Mouse (Mus musculus): ENCODE measurements around the gene Homer3. TPM values are rescaled to one million over a fixed set of nuclear protein-coding genes. Genes with fewer than 3 reads are reported as not detected.
A peak's percentile ranks its signal among the peaks of the same experiment; 100 is the strongest.

Homer3 gene
- polyA plus RNA-seq, 1 experiment from 2014 or later = 16.8 TPM

DNA sequence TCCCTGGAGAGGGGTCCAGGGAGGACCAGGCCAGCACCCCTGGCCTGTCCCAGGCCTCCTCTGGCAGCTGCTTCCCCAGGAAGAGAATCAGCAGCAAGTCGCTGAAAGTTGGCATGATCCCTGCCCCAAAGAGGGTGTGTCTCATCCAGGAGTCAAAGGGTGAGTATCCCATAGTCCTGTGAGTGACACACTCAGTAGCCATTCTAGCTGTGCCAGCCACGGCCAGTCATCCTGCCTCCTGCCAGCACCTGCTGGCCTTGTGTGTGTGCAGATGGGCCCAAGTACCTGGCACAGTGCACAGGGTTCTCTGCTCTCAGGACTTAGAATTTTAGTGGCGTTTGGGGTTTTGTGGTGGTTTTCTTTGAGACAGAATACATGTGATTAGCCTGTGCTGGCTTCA lies 25.2 kb upstream of the Homer3 start:
- H3K27ac ChIP-seq (ENCODE audit: low read depth, low read length) = no peak overlapping the region
- H3K4me3 ChIP-seq (ENCODE audit: low read depth, low read length) = no peak overlapping the region
- peaks cover 76% of the 10 kb centered on the region for H3K36me3 ChIP-seq (ENCODE audit: control insufficient read depth, insufficient read depth, low read length)
- H3K4me2 ChIP-seq (ENCODE audit: low read depth, low read length) = no peak overlapping the region
- no peak overlapping the region for H3K9ac ChIP-seq (replicated peaks; ENCODE audit: low read depth, low read length)
- no peak for ATAC-seq (ENCODE audit: low read depth)
- no peaks in the 10 kb centered on the region for H3K27me3 ChIP-seq (ENCODE audit: control insufficient read depth, insufficient read depth, low read length)
- WGBS = 90% methylated on average over 3 of the region's 3 CpGs
- no peaks in the 10 kb centered on the region for H3K4me1 ChIP-seq (ENCODE audit: control insufficient read depth, insufficient read depth, low read length)
- H3K9me3 ChIP-seq (ENCODE audit: control insufficient read depth, low read length) = no peaks in the 10 kb centered on the region

- Histone ChIP-seq H3K9me3 (ENCODE audit: control insufficient read depth, low read length) (no peaks in the 10 kb centered on the region), H3K27me3 (ENCODE audit: control insufficient read depth, insufficient read depth, low read length) (no peaks in the 10 kb centered on the region), H3K36me3 (ENCODE audit: control insufficient read depth, insufficient read depth, low read length) (peaks cover 76% of the 10 kb centered on the region), H3K27ac (ENCODE audit: low read depth, low read length) (no peak overlapping the region), H3K4me2 (ENCODE audit: low read depth, low read length) (no peak overlapping the region), H3K4me3 (ENCODE audit: low read depth, low read length) (no peak overlapping the region), H3K4me1 (ENCODE audit: control insufficient read depth, insufficient read depth, low read length) (no peaks in the 10 kb centered on the region), H3K9ac (replicated peaks; ENCODE audit: low read depth, low read length) (no peak overlapping the region)
- ATAC-seq (ENCODE audit: low read depth) = no peak
- WGBS = 92% methylated on average over 5 of the region's 5 CpGs
Observed at GRCm38 (mm10) chr8:70258600-70258999, 24.0 kb upstream of the Homer3 start.

GRCm38 (mm10) chr8:70259043-70259442 lies 23.6 kb upstream of the Homer3 start:
- Histone ChIP-seq H3K4me1 (ENCODE audit: control insufficient read depth, insufficient read depth, low read length) (no peaks in the 10 kb centered on the region), H3K4me3 (ENCODE audit: low read depth, low read length) (no peak overlapping the region), H3K36me3 (ENCODE audit: control insufficient read depth, insufficient read depth, low read length) (peaks cover 74% of the 10 kb centered on the region), H3K27ac (ENCODE audit: low read depth, low read length) (no peak overlapping the region), H3K4me2 (ENCODE audit: low read depth, low read length) (no peak overlapping the region), H3K9me3 (ENCODE audit: control insufficient read depth, low read length) (no peaks in the 10 kb centered on the region), H3K9ac (replicated peaks; ENCODE audit: low read depth, low read length) (no peak overlapping the region), H3K27me3 (ENCODE audit: control insufficient read depth, insufficient read depth, low read length) (no peaks in the 10 kb centered on the region)
- WGBS = 85% methylated on average over 2 of the region's 2 CpGs
- ATAC-seq (ENCODE audit: low read depth) = no peak

GRCm38 (mm10) chr8:70267674-70268073 lies 15.0 kb upstream of the Homer3 start:
- Histone ChIP-seq H3K4me2 (ENCODE audit: low read depth, low read length) (no peak overlapping the region), H3K27ac (ENCODE audit: low read depth, low read length) (no peak overlapping the region), H3K36me3 (ENCODE audit: control insufficient read depth, insufficient read depth, low read length) (peaks cover 15% of the 10 kb centered on the region), H3K9me3 (ENCODE audit: control insufficient read depth, low read length) (no peaks in the 10 kb centered on the region), H3K9ac (replicated peaks; ENCODE audit: low read depth, low read length) (no peak overlapping the region), H3K4me1 (ENCODE audit: control insufficient read depth, insufficient read depth, low read length) (no peaks in the 10 kb centered on the region), H3K27me3 (ENCODE audit: control insufficient read depth, insufficient read depth, low read length) (no peaks in the 10 kb centered on the region), H3K4me3 (ENCODE audit: low read depth, low read length) (no peak overlapping the region)
- WGBS = 92% methylated on average over 3 of the region's 3 CpGs
- no peak for ATAC-seq (ENCODE audit: low read depth)

GRCm38 (mm10) chr8:70268311-70268710 lies 14.3 kb upstream of the Homer3 start:
- Histone ChIP-seq H3K27ac (ENCODE audit: low read depth, low read length) (no peak overlapping the region), H3K9ac (replicated peaks; ENCODE audit: low read depth, low read length) (no peak overlapping the region), H3K9me3 (ENCODE audit: control insufficient read depth, low read length) (no peaks in the 10 kb centered on the region), H3K4me3 (ENCODE audit: low read depth, low read length) (no peak overlapping the region), H3K27me3 (ENCODE audit: control insufficient read depth, insufficient read depth, low read length) (no peaks in the 10 kb centered on the region), H3K4me2 (ENCODE audit: low read depth, low read length) (no peak overlapping the region), H3K36me3 (ENCODE audit: control insufficient read depth, insufficient read depth, low read length) (peaks cover 9% of the 10 kb centered on the region), H3K4me1 (ENCODE audit: control insufficient read depth, insufficient read depth, low read length) (no peaks in the 10 kb centered on the region)
- no peak for ATAC-seq (ENCODE audit: low read depth)
- 46% methylated on average over 5 of the region's 5 CpGs for WGBS

- 65% methylated on average over 11 of the region's 11 CpGs for WGBS
- 0 out of 2 replicates have a peak, but pooled peaks have one; percentile 45 for ATAC-seq (ENCODE audit: low read depth)
Observed at GRCm38 (mm10) chr8:70268799-70269565, 13.6 kb upstream of the Homer3 start.

GRCm38 (mm10) chr8:70272949-70273348 lies 9.7 kb upstream of the Homer3 start:
- Histone ChIP-seq H3K36me3 (ENCODE audit: control insufficient read depth, insufficient read depth, low read length) (no peaks in the 10 kb centered on the region), H3K4me3 (ENCODE audit: low read depth, low read length) (no peak overlapping the region), H3K9ac (replicated peaks; ENCODE audit: low read depth, low read length) (no peak overlapping the region), H3K27ac (ENCODE audit: low read depth, low read length) (no peak overlapping the region), H3K4me1 (ENCODE audit: control insufficient read depth, insufficient read depth, low read length) (no peaks in the 10 kb centered on the region), H3K9me3 (ENCODE audit: control insufficient read depth, low read length) (no peaks in the 10 kb centered on the region), H3K4me2 (ENCODE audit: low read depth, low read length) (no peak overlapping the region), H3K27me3 (ENCODE audit: control insufficient read depth, insufficient read depth, low read length) (no peaks in the 10 kb centered on the region)
- WGBS = 69% methylated on average over 3 of the region's 3 CpGs
- no peak for ATAC-seq (ENCODE audit: low read depth)

More at GRCm38 (mm10) chr8:70268799-70269565, 13.6 kb upstream of the Homer3 start:
- no peak overlapping the region for H3K4me2 ChIP-seq (ENCODE audit: low read depth, low read length)
- no peaks in the 10 kb centered on the region for H3K4me1 ChIP-seq (ENCODE audit: control insufficient read depth, insufficient read depth, low read length)
- H3K36me3 ChIP-seq (ENCODE audit: control insufficient read depth, insufficient read depth, low read length) = 0 out of 2 replicates have a peak, but pooled peaks cover 3% of the 10 kb centered on the region
- no peaks in the 10 kb centered on the region for H3K9me3 ChIP-seq (ENCODE audit: control insufficient read depth, low read length)
- H3K4me3 ChIP-seq (ENCODE audit: low read depth, low read length) = no peak overlapping the region
- no peak overlapping the region for H3K27ac ChIP-seq (ENCODE audit: low read depth, low read length)
- H3K27me3 ChIP-seq (ENCODE audit: control insufficient read depth, insufficient read depth, low read length) = no peaks in the 10 kb centered on the region
- no peak overlapping the region for H3K9ac ChIP-seq (replicated peaks; ENCODE audit: low read depth, low read length)

DNA sequence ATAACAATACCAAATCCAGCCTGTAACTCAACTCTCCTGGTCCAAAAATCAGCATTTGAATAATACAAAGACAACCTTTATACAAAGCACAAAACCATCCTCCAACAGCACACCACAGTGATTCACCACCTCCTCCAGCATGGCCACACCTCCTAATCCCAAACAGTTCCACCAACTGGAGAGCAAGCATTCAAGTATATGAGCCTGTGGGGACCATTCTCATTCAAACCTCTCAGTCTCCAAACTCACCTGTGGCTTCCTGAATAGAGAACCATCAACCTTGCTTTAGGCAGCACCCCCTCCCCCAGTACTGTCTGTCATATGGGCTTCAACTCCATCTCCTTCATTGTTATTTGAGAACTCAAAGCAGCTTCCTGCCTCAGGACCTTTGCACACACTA lies 8.3 kb upstream of the Homer3 start:
- no peak for ATAC-seq (ENCODE audit: low read depth)
- no peak overlapping the region for H3K9ac ChIP-seq (replicated peaks; ENCODE audit: low read depth, low read length)
- H3K4me2 ChIP-seq (ENCODE audit: low read depth, low read length) = no peak overlapping the region
- no peaks in the 10 kb centered on the region for H3K9me3 ChIP-seq (ENCODE audit: control insufficient read depth, low read length)
- H3K27me3 ChIP-seq (ENCODE audit: control insufficient read depth, insufficient read depth, low read length) = no peaks in the 10 kb centered on the region
- H3K4me3 ChIP-seq (ENCODE audit: low read depth, low read length) = no peak overlapping the region
- H3K27ac ChIP-seq (ENCODE audit: low read depth, low read length) = no peak overlapping the region
- no peaks in the 10 kb centered on the region for H3K4me1 ChIP-seq (ENCODE audit: control insufficient read depth, insufficient read depth, low read length)
- H3K36me3 ChIP-seq (ENCODE audit: control insufficient read depth, insufficient read depth, low read length) = no peaks in the 10 kb centered on the region

DNA sequence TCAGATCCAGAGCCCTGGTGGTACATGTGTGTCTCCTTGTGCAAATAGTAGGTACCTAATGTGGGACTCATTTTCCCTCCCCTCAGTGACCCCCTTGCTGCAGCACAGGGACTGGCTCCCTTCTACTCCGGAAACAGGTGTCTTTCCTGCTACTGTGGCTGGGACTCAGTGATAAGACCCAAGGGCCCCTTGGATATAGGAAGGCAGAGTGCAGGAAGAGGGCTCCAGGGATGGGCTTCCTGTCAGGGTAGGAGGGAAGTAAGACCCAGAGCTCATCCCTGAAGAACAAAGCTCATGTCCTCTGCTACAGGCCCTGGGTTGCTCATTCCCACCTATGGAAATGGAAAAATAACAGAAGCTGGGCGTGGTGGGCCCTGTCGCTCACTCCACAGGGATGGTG lies 6.2 kb upstream of the Homer3 start:
- no peak overlapping the region for H3K9ac ChIP-seq (replicated peaks; ENCODE audit: low read depth, low read length)

More for the DNA sequence above, 6.2 kb upstream of the Homer3 start:
- Histone ChIP-seq H3K4me2 (ENCODE audit: low read depth, low read length) (no peak overlapping the region), H3K4me3 (ENCODE audit: low read depth, low read length) (no peak overlapping the region), H3K27me3 (ENCODE audit: control insufficient read depth, insufficient read depth, low read length) (no peaks in the 10 kb centered on the region), H3K36me3 (ENCODE audit: control insufficient read depth, insufficient read depth, low read length) (no peaks in the 10 kb centered on the region), H3K27ac (ENCODE audit: low read depth, low read length) (no peak overlapping the region), H3K9me3 (ENCODE audit: control insufficient read depth, low read length) (no peaks in the 10 kb centered on the region), H3K4me1 (ENCODE audit: control insufficient read depth, insufficient read depth, low read length) (no peaks in the 10 kb centered on the region)
- ATAC-seq (ENCODE audit: low read depth) = no peak
- 86% methylated on average over 3 of the region's 3 CpGs for WGBS
